25 mouse cellular contexts compared by ENCODE assay signal in the genomic region with DNA sequence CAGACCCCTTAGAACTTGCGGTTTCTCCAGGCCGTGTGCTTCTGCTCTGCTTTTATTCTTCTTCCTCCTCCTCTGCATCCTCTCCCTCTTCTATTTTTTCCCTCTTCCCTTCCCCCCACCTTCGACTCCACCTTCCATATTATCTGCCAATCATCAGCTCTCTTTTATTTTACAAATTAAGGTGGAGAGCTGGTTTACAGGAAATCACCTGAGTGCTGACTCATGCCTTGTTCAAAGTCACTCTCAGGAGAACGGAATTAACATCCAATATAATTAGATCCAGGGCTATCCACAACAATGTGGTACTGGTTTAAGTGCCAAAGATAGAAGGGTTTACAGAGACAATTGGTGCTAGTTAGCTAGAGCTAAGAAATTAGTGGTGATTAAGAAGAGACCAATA.
"Had no signal": no experiment of that assay in that cellular context is flagged by ENCODE, and none has a peak within 500 bp of the region (broad histone marks: within the 10 kb centered on the region; RNA-seq: fewer than 3 reads in every experiment).

No protein-coding gene starts in this region.

- H3K9ac ChIP-seq: limb, embryonic 12.5 days; limb, embryonic 13.5 days; limb, embryonic 15.5 days; liver, embryonic 12.5 days; liver, embryonic 13.5 days; liver, embryonic 14.5 days; liver, embryonic 15.5 days; liver, postnatal 0 days; lung, embryonic 14.5 days; lung, embryonic 15.5 days; midbrain, embryonic 12.5 days; midbrain, embryonic 13.5 days; midbrain, embryonic 15.5 days; neural tube, embryonic 12.5 days had no signal

- H3K27ac ChIP-seq: limb, embryonic 10.5 days; limb, embryonic 12.5 days; limb, embryonic 13.5 days; limb, embryonic 15.5 days; liver, embryonic 12.5 days; liver, embryonic 13.5 days; liver, embryonic 14.5 days; liver, embryonic 15.5 days; lung, embryonic 15.5 days; macrophage; midbrain, embryonic 10.5 days; midbrain, embryonic 12.5 days; midbrain, embryonic 13.5 days; midbrain, embryonic 15.5 days; neural tube, embryonic 12.5 days had no signal

- DNase-seq: liver; liver, embryonic 13.5 days; liver, postnatal 0 days; lung, adult 18-20 months; lung, adult 2 months; lung, postnatal 14 days; lung, postnatal 36 days; midbrain, embryonic 14.5 days had no signal

- H3K4me3 ChIP-seq: limb, embryonic 10.5 days; limb, embryonic 12.5 days; limb, embryonic 13.5 days; limb, embryonic 15.5 days; liver, embryonic 12.5 days; liver, embryonic 13.5 days; liver, embryonic 15.5 days; lung, embryonic 15.5 days; megakaryocyte, embryonic 14.5 days; midbrain, embryonic 10.5 days; midbrain, embryonic 12.5 days; midbrain, embryonic 13.5 days; midbrain, embryonic 15.5 days; myocyte; neural tube, embryonic 12.5 days had no signal

- H3K9me3 ChIP-seq: limb, embryonic 10.5 days; limb, embryonic 12.5 days; limb, embryonic 13.5 days; limb, embryonic 15.5 days; liver, embryonic 12.5 days; liver, embryonic 13.5 days; liver, embryonic 15.5 days; lung, embryonic 15.5 days; megakaryocyte, embryonic 14.5 days; midbrain, embryonic 10.5 days; midbrain, embryonic 12.5 days; midbrain, embryonic 13.5 days; midbrain, embryonic 15.5 days; neural tube, embryonic 12.5 days had no signal

- H3K4me1 ChIP-seq: limb, embryonic 10.5 days; limb, embryonic 12.5 days; limb, embryonic 13.5 days; limb, embryonic 15.5 days; liver, embryonic 12.5 days; liver, embryonic 13.5 days; liver, embryonic 15.5 days; lung, embryonic 15.5 days; megakaryocyte, embryonic 14.5 days; midbrain, embryonic 10.5 days; midbrain, embryonic 12.5 days; midbrain, embryonic 13.5 days; midbrain, embryonic 15.5 days; neural tube, embryonic 12.5 days had no signal

- H3K36me3 ChIP-seq: limb, embryonic 10.5 days; limb, embryonic 12.5 days; limb, embryonic 13.5 days; limb, embryonic 15.5 days; liver, embryonic 12.5 days; liver, embryonic 13.5 days; liver, embryonic 15.5 days; lung, embryonic 15.5 days; midbrain, embryonic 10.5 days; midbrain, embryonic 12.5 days; midbrain, embryonic 13.5 days; midbrain, embryonic 15.5 days; neural tube, embryonic 12.5 days had no signal

- H3K27me3 ChIP-seq: limb, embryonic 12.5 days; limb, embryonic 13.5 days; limb, embryonic 15.5 days; liver, embryonic 12.5 days; liver, embryonic 13.5 days; liver, embryonic 15.5 days; lung, embryonic 15.5 days; megakaryocyte, embryonic 14.5 days; midbrain, embryonic 12.5 days; midbrain, embryonic 13.5 days; midbrain, embryonic 15.5 days; neural tube, embryonic 12.5 days had no signal
